Mouse (Mus musculus): Measurements from ENCODE around the gene B3galt6.

B3galt6 gene

GRCm38 (mm10) chr4:155991211-155991907 is 1.1 kb downstream of the B3galt6 start:
- DNase-seq: no peak

GRCm38 (mm10) chr4:155983788-155984187 is 8.7 kb downstream of the B3galt6 start:
- no peak for DNase-seq

GRCm38 (mm10) chr4:155981436-155982082 is 10.9 kb downstream of the B3galt6 start:
- DNase-seq: no peak

- no peak for DNase-seq
Observed at GRCm38 (mm10) chr4:155973239-155973638, 19.2 kb downstream of the B3galt6 start.

- DNase-seq: no peak
Observed at GRCm38 (mm10) chr4:155972651-155973050, 19.8 kb downstream of the B3galt6 start.

GRCm38 (mm10) chr4:155970286-155970685 is 22.2 kb downstream of the B3galt6 start:
- DNase-seq: no peak

- DNase-seq: no peak
Observed at GRCm38 (mm10) chr4:155969043-155969653, 23.3 kb downstream of the B3galt6 start.

- no peak for DNase-seq
Observed at GRCm38 (mm10) chr4:155964396-155964795, 28.1 kb downstream of the B3galt6 start.

- DNase-seq: no peak
Observed at GRCm38 (mm10) chr4:155963106-155963505, 29.3 kb downstream of the B3galt6 start.

GRCm38 (mm10) chr4:155962167-155962971 is 30.1 kb downstream of the B3galt6 start, which contains the start of gene C1qtnf12:
Gene C1qtnf12 (plus strand): TSS chr4:155962318.
- peak; percentile 54 for DNase-seq

- peak; percentile 86 for DNase-seq
Observed at GRCm38 (mm10) chr4:155959275-155959674, 33.2 kb downstream of the B3galt6 start.

GRCm38 (mm10) chr4:155955491-155955890 is 37.0 kb downstream of the B3galt6 start:
- DNase-seq: no peak

- DNase-seq: no peak
Observed at GRCm38 (mm10) chr4:155947094-155947493, 45.4 kb downstream of the B3galt6 start.

- DNase-seq: no peak
Observed at GRCm38 (mm10) chr4:155944271-155944670, 48.2 kb downstream of the B3galt6 start.

- peak; percentile 95 for DNase-seq
Observed at GRCm38 (mm10) chr4:155943534-155944249, 48.8 kb downstream of the B3galt6 start, which contains the start of gene Ube2j2. Gene Ube2j2 (plus strand): TSS chr4:155943831.

GRCm38 (mm10) chr4:155943049-155943452 is 49.4 kb downstream of the B3galt6 start:
- no peak for DNase-seq

Measured in thymus, postnatal 4 days (tissue).